Mouse (Mus musculus): ENCODE results near the gene Kcnk18. TPM values are rescaled to one million over a fixed set of nuclear protein-coding genes. Genes with fewer than 3 reads are reported as not detected.

The Kcnk18 gene
- total RNA-seq, 2 experiments from 2014 or later: not detected

- DNase-seq (ENCODE audit: low spot score in 2 of 2): no peak
- intact Hi-C loops (cut with DNase I): loop anchor here (1.0 to 2.0 kb wide), 2 partner anchors 298 to 402 kb away; no protein-coding TSS in a partner anchor
Measured at GRCm38 (mm10) chr19:59208986-59209385, 10.0 kb upstream of the Kcnk18 start.

GRCm38 (mm10) chr19:59216891-59217290, 2.1 kb upstream of the Kcnk18 start:
- intact Hi-C loops (cut with DNase I): no loop called here
- no peak for DNase-seq (ENCODE audit: low spot score in 2 of 2)

- intact Hi-C loops (cut with DNase I): no loop called here
- no peak for DNase-seq (ENCODE audit: low spot score in 2 of 2)
Measured at GRCm38 (mm10) chr19:59221131-59221530, 2.1 kb downstream of the Kcnk18 start.

GRCm38 (mm10) chr19:59228376-59228775, 9.4 kb downstream of the Kcnk18 start:
- DNase-seq (ENCODE audit: low spot score in 2 of 2): no peak
- intact Hi-C loops (cut with DNase I): no loop called here

GRCm38 (mm10) chr19:59232786-59233185, 13.8 kb downstream of the Kcnk18 start:
- intact Hi-C loops (cut with DNase I): no loop called here
- DNase-seq (ENCODE audit: low spot score in 2 of 2): no peak

GRCm38 (mm10) chr19:59235001-59235400, 16.0 kb downstream of the Kcnk18 start:
- intact Hi-C loops (cut with DNase I): no loop called here

GRCm38 (mm10) chr19:59236046-59236445, 17.0 kb downstream of the Kcnk18 start:
- intact Hi-C loops (cut with DNase I): no loop called here
- no peak for DNase-seq (ENCODE audit: low spot score in 2 of 2)

More at GRCm38 (mm10) chr19:59235001-59235400, 16.0 kb downstream of the Kcnk18 start:
- DNase-seq (ENCODE audit: low spot score in 2 of 2): no peak

- intact Hi-C loops (cut with DNase I): loop anchor here (1.0 kb wide), 1 partner anchor 78 kb away; no protein-coding TSS in a partner anchor
- DNase-seq (ENCODE audit: low spot score in 2 of 2): no peak
Measured at GRCm38 (mm10) chr19:59238630-59239029, 19.6 kb downstream of the Kcnk18 start.

- DNase-seq (ENCODE audit: low spot score in 2 of 2): peak; percentile 85 to 87
- intact Hi-C loops (cut with DNase I): loop anchor here (1.0 kb wide), 1 partner anchor 77 kb away; no protein-coding TSS in a partner anchor
Measured at GRCm38 (mm10) chr19:59239124-59239817, 20.3 kb downstream of the Kcnk18 start.

- intact Hi-C loops (cut with DNase I): no loop called here
- DNase-seq (ENCODE audit: low spot score in 2 of 2): no peak
Measured at GRCm38 (mm10) chr19:59241987-59242386, 23.0 kb downstream of the Kcnk18 start.

GRCm38 (mm10) chr19:59243057-59243456, 24.0 kb downstream of the Kcnk18 start:
- intact Hi-C loops (cut with DNase I): no loop called here
- DNase-seq (ENCODE audit: low spot score in 2 of 2): no peak

GRCm38 (mm10) chr19:59248144-59248543, 29.1 kb downstream of the Kcnk18 start:
- no peak for DNase-seq (ENCODE audit: low spot score in 2 of 2)
- intact Hi-C loops (cut with DNase I): no loop called here

GRCm38 (mm10) chr19:59248553-59249286, 29.7 kb downstream of the Kcnk18 start:
- intact Hi-C loops (cut with DNase I): no loop called here
- DNase-seq (ENCODE audit: low spot score in 2 of 2): no peak

GRCm38 (mm10) chr19:59252651-59253050, 33.6 kb downstream of the Kcnk18 start:
- intact Hi-C loops (cut with DNase I): no loop called here
- DNase-seq (ENCODE audit: low spot score in 2 of 2): no peak

GRCm38 (mm10) chr19:59259633-59260032, 40.6 kb downstream of the Kcnk18 start:
- intact Hi-C loops (cut with DNase I): no loop called here

GRCm38 (mm10) chr19:59260718-59261442, 41.9 kb downstream of the Kcnk18 start, which contains the start of gene Slc18a2:
Gene Slc18a2, plus strand, starts transcription at chr19:59260896.
- DNase-seq (ENCODE audit: low spot score in 2 of 2): no peak
- intact Hi-C loops (cut with DNase I): no loop called here

More at GRCm38 (mm10) chr19:59259633-59260032, 40.6 kb downstream of the Kcnk18 start:
- DNase-seq (ENCODE audit: low spot score in 2 of 2): no peak

GRCm38 (mm10) chr19:59261604-59262003, 42.6 kb downstream of the Kcnk18 start:
- intact Hi-C loops (cut with DNase I): no loop called here

GRCm38 (mm10) chr19:59263171-59263570, 44.2 kb downstream of the Kcnk18 start:
- peak in 1 of 2 experiments; percentile 42 for DNase-seq (ENCODE audit: low spot score in 2 of 2)
- intact Hi-C loops (cut with DNase I): no loop called here

More at GRCm38 (mm10) chr19:59261604-59262003, 42.6 kb downstream of the Kcnk18 start:
- DNase-seq (ENCODE audit: low spot score in 2 of 2): no peak

GRCm38 (mm10) chr19:59264838-59265532, 46.0 kb downstream of the Kcnk18 start:
- no peak for DNase-seq (ENCODE audit: low spot score in 2 of 2)
- intact Hi-C loops (cut with DNase I): no loop called here

Measured in left cerebral cortex, postnatal 25 days (tissue).